Mouse (Mus musculus) mature B cell (primary cell): ENCODE measurements at regions not wholly inside any gene's neighbourhood (a gene's known extent, or its start where the extent isn't known, plus 50 kb on each side); places are given as distances from the start of the nearest gene placed in this dataset.

ENCODE experiments used
- in situ Hi-C: fragments of 300-500 bp; cut with MboI; formaldehyde crosslinking; loops from 2 replicates; pipeline ENCODE4 v1.14.3; 2019

GRCm38 (mm10) chr9:115547625-115548325 is 237.6 kb upstream of the Stt3b start:
- in situ Hi-C loops: no loop called here

- in situ Hi-C loops: no loop called here
These were observed 238.6 kb upstream of the Stt3b start for GRCm38 (mm10) chr9:115548722-115549349.

- in situ Hi-C loops: no loop called here
These were observed 240.9 kb upstream of the Stt3b start for GRCm38 (mm10) chr9:115551080-115551479.

- in situ Hi-C loops: no loop called here
These were observed 241.3 kb upstream of the Stt3b start for GRCm38 (mm10) chr9:115551501-115551900.

GRCm38 (mm10) chr9:115558131-115558530 is 247.9 kb upstream of the Stt3b start:
- in situ Hi-C loops: no loop called here

GRCm38 (mm10) chr9:115559521-115559920 is 249.3 kb upstream of the Stt3b start:
- in situ Hi-C loops: no loop called here

GRCm38 (mm10) chr9:115561207-115561606 is 251.0 kb upstream of the Stt3b start:
- in situ Hi-C loops: no loop called here

GRCm38 (mm10) chr9:115562783-115563182 is 252.6 kb upstream of the Stt3b start:
- in situ Hi-C loops: no loop called here

- in situ Hi-C loops: no loop called here
These were observed 254.1 kb upstream of the Stt3b start for GRCm38 (mm10) chr9:115564366-115564765.

GRCm38 (mm10) chr9:115568693-115569334 is 258.6 kb upstream of the Stt3b start:
- in situ Hi-C loops: no loop called here

- in situ Hi-C loops: no loop called here
These were observed 260.8 kb upstream of the Stt3b start for GRCm38 (mm10) chr9:115570998-115571397.

- in situ Hi-C loops: no loop called here
These were observed 270.9 kb upstream of the Stt3b start for GRCm38 (mm10) chr9:115581116-115581515.

GRCm38 (mm10) chr9:115583548-115583947 is 273.3 kb upstream of the Stt3b start:
- in situ Hi-C loops: no loop called here

GRCm38 (mm10) chr9:115584874-115585273 is 274.7 kb upstream of the Stt3b start:
- in situ Hi-C loops: no loop called here

- in situ Hi-C loops: no loop called here
These were observed 282.2 kb upstream of the Stt3b start for GRCm38 (mm10) chr9:115592466-115592865.

GRCm38 (mm10) chr9:115600228-115600627 is 290.0 kb upstream of the Stt3b start:
- in situ Hi-C loops: no loop called here

- in situ Hi-C loops: no loop called here
These were observed 290.6 kb upstream of the Stt3b start for GRCm38 (mm10) chr9:115600826-115601225.

- in situ Hi-C loops: no loop called here
These were observed 292.6 kb upstream of the Stt3b start for GRCm38 (mm10) chr9:115602772-115603171.

GRCm38 (mm10) chr9:115604450-115604849 is 294.2 kb upstream of the Stt3b start:
- in situ Hi-C loops: no loop called here

GRCm38 (mm10) chr9:115604968-115605682 is 294.9 kb upstream of the Stt3b start:
- in situ Hi-C loops: no loop called here

GRCm38 (mm10) chr9:115607961-115608360 is 297.7 kb upstream of the Stt3b start:
- in situ Hi-C loops: no loop called here

GRCm38 (mm10) chr9:115608377-115608776 is 298.2 kb upstream of the Stt3b start:
- in situ Hi-C loops: no loop called here
